Mouse (Mus musculus) neural tube, embryonic 14.5 days (tissue): ENCODE data around the gene Gm42421. TPM values are rescaled to one million over a fixed set of nuclear protein-coding genes. Genes with fewer than 3 reads are reported as not detected.

ENCODE experiments used
- ATAC-seq: fragments of 200-750 bp; cut with Nextera tagmentation; 2 replicates; pipeline ENCODE4 v1.8.0; 2017; ENCODE audit warnings: low read depth, mild to moderate bottlenecking, moderate TSS enrichment, moderate library complexity
- H3K27ac ChIP-seq: fragments of 300-500 bp; sonication (generic); 2 replicates; pipeline ENCODE4 v1.5.1; 2014; ENCODE audit warnings: low read depth, mild to moderate bottlenecking, control low read depth, low read length, moderate library complexity, mixed read lengths
- H3K27me3 ChIP-seq: fragments of 300-500 bp; sonication (generic); 2 replicates; pipeline ENCODE4 v1.6.1; 2014; ENCODE audit warnings: low read length; ENCODE audit not compliant: control insufficient read depth, insufficient read depth
- H3K36me3 ChIP-seq: fragments of 300-500 bp; sonication (generic); 2 replicates; pipeline ENCODE4 v1.6.1; 2014; ENCODE audit warnings: low read length, mixed read lengths; ENCODE audit not compliant: control insufficient read depth, insufficient read depth
- H3K4me1 ChIP-seq: fragments of 300-500 bp; sonication (generic); 2 replicates; pipeline ENCODE4 v1.6.1; 2014; ENCODE audit warnings: low read length; ENCODE audit not compliant: control insufficient read depth, insufficient read depth
- H3K4me2 ChIP-seq: fragments of 300-500 bp; sonication (generic); 2 replicates; pipeline ENCODE4 v1.6.1; 2014; ENCODE audit warnings: mild to moderate bottlenecking, low read depth, low read length, control low read depth
- H3K4me3 ChIP-seq: fragments of 300-500 bp; sonication (generic); 2 replicates; pipeline ENCODE4 v1.5.1; 2014; ENCODE audit warnings: low read depth, low read length, control low read depth, mixed read lengths
- H3K9ac ChIP-seq: fragments of 300-500 bp; sonication (generic); replicated peaks from 2 replicates; pipeline ENCODE4 v1.6.1; 2014; ENCODE audit warnings: low read depth, mild to moderate bottlenecking, control low read depth, low read length, mixed read lengths
- H3K9me3 ChIP-seq: fragments of 300-500 bp; sonication (generic); 2 replicates; pipeline ENCODE4 v1.6.1; 2016; ENCODE audit warnings: low read length; ENCODE audit not compliant: control insufficient read depth
- WGBS: fragments of 180-500 bp; shearing (Covaris S2); extraction: QIAGEN DNeasy Blood & Tissue Kit; methylation state at CpG from one replicate; pipeline ENCODE4 v1.1.7; 2014; 5-methylcytosine and 5-hydroxymethylcytosine counted together
- polyA plus RNA-seq: library from polyadenylated mRNA; unstranded; fragments of >200 nt; fragmentation: Nextera tagmentation; extraction: Ambion mirVana; gene quantifications from 2 replicates; pipeline ENCODE4 v1.2.1, GENCODE M21; 2014

Gene Gm42421
- 3.1 and 3.2 TPM in 2 replicates for polyA plus RNA-seq

GRCm38 (mm10) chr5:143927875-143928274 lies at the start of gene Gm42421:
Gm42421 (plus strand) TSS chr5:143928175.
- WGBS = 96% methylated on average over 8 of the region's 8 CpGs
- peaks cover 57% of the 10 kb centered on the region for H3K36me3 ChIP-seq
- ATAC-seq = no peak

GRCm38 (mm10) chr5:143885274-143885673 lies 42.7 kb upstream of the Gm42421 start:
- H3K4me3 ChIP-seq = no peak overlapping the region

More at GRCm38 (mm10) chr5:143927875-143928274, at the start of gene Gm42421:
- no peaks in the 10 kb centered on the region for H3K9me3 ChIP-seq
- H3K9ac ChIP-seq = no peak within 1 kb of the TSS
- H3K27me3 ChIP-seq = no peaks in the 10 kb centered on the region
- no peak within 1 kb of the TSS for H3K27ac ChIP-seq
- H3K4me2 ChIP-seq = no peak within 1 kb of the TSS
- H3K4me1 ChIP-seq = no peaks in the 10 kb centered on the region
- no peak within 1 kb of the TSS for H3K4me3 ChIP-seq

GRCm38 (mm10) chr5:143890741-143891140 lies 37.2 kb upstream of the Gm42421 start:
- H3K36me3 ChIP-seq = peaks cover 56% of the 10 kb centered on the region

More at GRCm38 (mm10) chr5:143885274-143885673, 42.7 kb upstream of the Gm42421 start:
- Histone ChIP-seq H3K36me3 (peaks cover 70% of the 10 kb centered on the region), H3K4me1 (no peaks in the 10 kb centered on the region), H3K9me3 (no peaks in the 10 kb centered on the region), H3K4me2 (no peak overlapping the region), H3K9ac (no peak overlapping the region), H3K27ac (no peak overlapping the region), H3K27me3 (no peaks in the 10 kb centered on the region)
- WGBS = 98% methylated on average over 3 of the region's 3 CpGs
- no peak for ATAC-seq

GRCm38 (mm10) chr5:143892255-143892886 lies 35.6 kb upstream of the Gm42421 start:
- Histone ChIP-seq H3K4me2 (no peak overlapping the region), H3K27ac (no peak overlapping the region), H3K4me1 (no peaks in the 10 kb centered on the region), H3K27me3 (no peaks in the 10 kb centered on the region), H3K9ac (no peak overlapping the region), H3K9me3 (no peaks in the 10 kb centered on the region), H3K4me3 (no peak overlapping the region), H3K36me3 (peaks cover 43% of the 10 kb centered on the region)
- 79% methylated on average over 9 of the region's 9 CpGs for WGBS
- ATAC-seq = no peak

More at GRCm38 (mm10) chr5:143890741-143891140, 37.2 kb upstream of the Gm42421 start:
- Histone ChIP-seq H3K9me3 (no peaks in the 10 kb centered on the region), H3K27me3 (no peaks in the 10 kb centered on the region), H3K4me2 (no peak overlapping the region), H3K4me3 (no peak overlapping the region), H3K9ac (no peak overlapping the region), H3K27ac (no peak overlapping the region), H3K4me1 (no peaks in the 10 kb centered on the region)
- no peak for ATAC-seq
- WGBS = 91% methylated on average over 6 of the region's 6 CpGs

GRCm38 (mm10) chr5:143893396-143893795 lies 34.6 kb upstream of the Gm42421 start:
- WGBS = 80% methylated on average over 5 of the region's 5 CpGs
- no peaks in the 10 kb centered on the region for H3K9me3 ChIP-seq
- no peak overlapping the region for H3K27ac ChIP-seq
- H3K4me3 ChIP-seq = no peak overlapping the region
- no peaks in the 10 kb centered on the region for H3K4me1 ChIP-seq
- no peak overlapping the region for H3K9ac ChIP-seq
- no peaks in the 10 kb centered on the region for H3K27me3 ChIP-seq
- H3K36me3 ChIP-seq = peaks cover 45% of the 10 kb centered on the region
- no peak for ATAC-seq
- H3K4me2 ChIP-seq = no peak overlapping the region

GRCm38 (mm10) chr5:143897635-143898330 lies 30.2 kb upstream of the Gm42421 start, which contains the start of gene Ankrd61:
Ankrd61 (minus strand) TSS chr5:143897685.
- 88% methylated on average over 14 of the region's 14 CpGs for WGBS
- H3K4me1 ChIP-seq = no peaks in the 10 kb centered on the region
- peaks cover 46% of the 10 kb centered on the region for H3K36me3 ChIP-seq
- no peaks in the 10 kb centered on the region for H3K9me3 ChIP-seq
- ATAC-seq = no peak
- no peaks in the 10 kb centered on the region for H3K27me3 ChIP-seq
- H3K9ac ChIP-seq = no peak within 1 kb of the TSS
- H3K4me3 ChIP-seq = no peak within 1 kb of the TSS
- H3K27ac ChIP-seq = no peak within 1 kb of the TSS
- H3K4me2 ChIP-seq = no peak within 1 kb of the TSS

GRCm38 (mm10) chr5:143902111-143902510 lies 25.9 kb upstream of the Gm42421 start:
- H3K27ac ChIP-seq = no peak overlapping the region
- no peak overlapping the region for H3K9ac ChIP-seq
- peaks cover 69% of the 10 kb centered on the region for H3K36me3 ChIP-seq
- 88% methylated on average over 3 of the region's 3 CpGs for WGBS
- no peaks in the 10 kb centered on the region for H3K9me3 ChIP-seq
- no peaks in the 10 kb centered on the region for H3K27me3 ChIP-seq
- no peak overlapping the region for H3K4me2 ChIP-seq
- H3K4me1 ChIP-seq = no peaks in the 10 kb centered on the region
- no peak for ATAC-seq
- no peak overlapping the region for H3K4me3 ChIP-seq

GRCm38 (mm10) chr5:143903813-143904212 lies 24.2 kb upstream of the Gm42421 start:
- H3K36me3 ChIP-seq = peaks cover 61% of the 10 kb centered on the region
- H3K4me2 ChIP-seq = no peak overlapping the region
- no peak overlapping the region for H3K9ac ChIP-seq
- ATAC-seq = no peak
- H3K9me3 ChIP-seq = no peaks in the 10 kb centered on the region
- no peaks in the 10 kb centered on the region for H3K27me3 ChIP-seq
- H3K4me1 ChIP-seq = peaks cover 3% of the 10 kb centered on the region; the same call in 1 of the 2 replicates
- 92% methylated on average over 4 of the region's 4 CpGs for WGBS
- no peak overlapping the region for H3K4me3 ChIP-seq
- H3K27ac ChIP-seq = no peak overlapping the region

GRCm38 (mm10) chr5:143906429-143906828 lies 21.5 kb upstream of the Gm42421 start:
- no peaks in the 10 kb centered on the region for H3K27me3 ChIP-seq
- H3K36me3 ChIP-seq = peaks cover 40% of the 10 kb centered on the region
- H3K9ac ChIP-seq = no peak overlapping the region
- no peak for ATAC-seq
- H3K4me3 ChIP-seq = no peak overlapping the region
- 88% methylated on average over 8 of the region's 8 CpGs for WGBS
- no peak overlapping the region for H3K4me2 ChIP-seq
- H3K27ac ChIP-seq = no peak overlapping the region
- H3K4me1 ChIP-seq = peaks cover 12% of the 10 kb centered on the region
- H3K9me3 ChIP-seq = no peaks in the 10 kb centered on the region
